Mouse (Mus musculus) CD8-positive naive resting alpha-beta T cell, adult 2 months (primary cell): ENCODE results near the gene Cebpzos.

Experiments
- DNase-seq, 2 experiments: peaks; one replicate each; pipeline ENCODE4 v3.0.0; 2022; ENCODE audit warnings: low read depth in 2 of 2, low spot score in 2 of 2

The Cebpzos gene

GRCm38 (mm10) chr17:78916369-78916813 is at the start of gene Cebpzos:
Gene Cebpzos (plus strand): TSS chr17:78916500.
- peak; percentile 77 to 83 for DNase-seq

GRCm38 (mm10) chr17:78873886-78874285 is 42.4 kb upstream of the Cebpzos start:
- no peak for DNase-seq

- no peak for DNase-seq
Observed at GRCm38 (mm10) chr17:78881878-78882304, 34.4 kb upstream of the Cebpzos start.

- DNase-seq = peak; percentile 26 to 42
Observed at GRCm38 (mm10) chr17:78882401-78883112, 33.7 kb upstream of the Cebpzos start, which contains the start of gene Eif2ak2. Gene Eif2ak2 (minus strand): TSS chr17:78882573.

- DNase-seq = no peak
Observed at GRCm38 (mm10) chr17:78883291-78883690, 33.0 kb upstream of the Cebpzos start.

DNA sequence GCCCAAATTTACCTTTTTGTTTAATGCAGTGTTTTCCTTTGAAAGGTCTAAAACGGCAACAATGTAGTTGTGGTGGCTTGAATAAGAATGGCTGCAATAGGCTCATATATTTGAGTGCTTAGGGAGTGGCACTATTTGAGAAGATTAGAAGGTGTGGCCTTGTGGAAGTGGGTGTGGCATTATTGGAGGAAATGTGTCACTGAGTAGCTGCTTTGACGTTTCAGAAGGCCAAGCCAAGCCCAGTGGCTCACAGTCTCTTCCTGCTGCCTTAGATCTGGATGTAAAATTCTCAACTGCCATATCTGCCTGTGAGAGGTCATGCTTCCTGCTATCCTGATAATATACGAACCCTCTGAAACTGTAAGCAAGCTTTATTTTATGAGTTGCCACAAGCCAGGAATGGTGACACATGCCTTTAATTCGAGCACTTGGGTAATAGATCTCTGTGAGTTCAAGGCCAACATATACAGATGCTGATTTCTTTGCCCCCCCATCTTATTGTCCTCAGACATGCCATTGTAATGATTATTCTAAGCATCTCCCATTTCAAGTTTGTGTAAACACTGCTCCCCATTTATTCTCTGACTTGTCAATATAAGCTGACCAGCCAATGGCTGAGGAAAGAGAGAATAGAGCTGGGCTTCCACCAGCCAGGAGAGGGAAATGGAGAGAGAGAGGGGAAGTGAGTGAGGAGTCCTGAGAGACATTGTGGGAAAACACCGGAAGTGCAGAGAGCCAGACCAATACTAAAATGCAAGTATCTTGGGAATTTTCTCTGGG is 30.8 kb upstream of the Cebpzos start:
- no peak for DNase-seq

GRCm38 (mm10) chr17:78888554-78888953 is 27.7 kb upstream of the Cebpzos start:
- DNase-seq = no peak

- no peak for DNase-seq
Observed at GRCm38 (mm10) chr17:78889184-78889583, 27.1 kb upstream of the Cebpzos start.

- no peak for DNase-seq
Observed at GRCm38 (mm10) chr17:78891020-78891419, 25.3 kb upstream of the Cebpzos start.

DNA sequence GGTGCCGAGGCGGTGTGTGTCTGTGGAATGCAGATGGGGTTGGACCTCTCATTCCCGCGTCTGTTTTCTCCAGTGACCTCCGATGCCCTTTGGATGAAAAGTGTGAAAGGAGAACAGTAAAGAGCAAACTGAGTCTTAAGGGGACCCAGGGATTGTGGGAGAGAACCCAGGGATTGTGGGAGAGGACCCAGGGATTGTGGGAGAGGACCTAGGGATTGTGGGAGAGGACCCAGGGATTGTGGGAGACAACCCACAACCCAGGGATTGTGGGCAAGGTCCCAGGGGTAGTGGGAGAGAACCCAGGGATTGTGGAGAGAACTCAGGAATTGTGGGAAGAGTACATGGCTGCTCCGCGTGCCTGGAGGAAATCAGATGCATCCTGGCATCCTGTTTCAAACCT is 21.3 kb upstream of the Cebpzos start:
- DNase-seq = no peak

GRCm38 (mm10) chr17:78895394-78895793 is 20.9 kb upstream of the Cebpzos start:
- DNase-seq = no peak

GRCm38 (mm10) chr17:78903158-78903557 is 13.1 kb upstream of the Cebpzos start:
- no peak for DNase-seq

DNA sequence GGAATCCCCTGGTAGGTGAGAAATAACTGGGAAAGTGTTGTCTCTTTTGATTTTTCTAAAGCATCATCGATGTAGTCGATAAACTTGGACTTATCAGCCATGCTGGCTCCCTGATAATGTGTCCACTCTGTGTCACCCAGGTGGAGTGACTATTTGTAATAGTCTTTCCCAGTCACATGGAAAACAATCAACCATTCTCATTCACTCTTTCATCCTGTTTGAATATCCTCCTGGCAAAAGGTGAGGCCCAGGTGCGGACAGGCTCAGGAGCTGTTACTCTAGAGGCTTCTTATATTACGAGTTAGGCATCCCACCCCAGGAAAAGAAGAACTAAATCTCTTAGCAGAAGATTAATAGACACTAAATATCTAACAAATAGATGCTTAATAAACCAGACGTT is 9.4 kb upstream of the Cebpzos start, which contains the start of gene Sult6b1:
Gene Sult6b1 (minus strand): TSS at position 101 of the 400 bp plus-strand sequence.
- DNase-seq = no peak

DNA sequence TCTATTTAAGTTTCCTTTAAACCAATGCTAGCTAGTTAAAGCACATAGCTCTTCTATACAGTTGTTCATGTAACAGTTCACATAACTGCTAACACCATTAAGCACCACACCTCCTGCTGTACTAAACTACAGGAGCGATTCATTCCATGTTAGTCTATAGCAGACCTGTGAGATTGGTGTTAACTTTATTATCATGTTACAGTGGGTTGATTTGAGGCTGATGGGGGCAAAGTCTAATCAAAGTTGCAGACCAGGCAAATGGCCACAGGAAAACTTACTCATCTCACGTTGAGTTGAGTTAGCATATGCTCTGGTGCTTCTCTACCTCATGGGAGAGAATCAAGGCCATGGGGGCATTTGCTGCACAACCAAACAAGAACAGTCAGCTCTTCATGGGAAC is 6.9 kb upstream of the Cebpzos start:
- no peak for DNase-seq

DNA sequence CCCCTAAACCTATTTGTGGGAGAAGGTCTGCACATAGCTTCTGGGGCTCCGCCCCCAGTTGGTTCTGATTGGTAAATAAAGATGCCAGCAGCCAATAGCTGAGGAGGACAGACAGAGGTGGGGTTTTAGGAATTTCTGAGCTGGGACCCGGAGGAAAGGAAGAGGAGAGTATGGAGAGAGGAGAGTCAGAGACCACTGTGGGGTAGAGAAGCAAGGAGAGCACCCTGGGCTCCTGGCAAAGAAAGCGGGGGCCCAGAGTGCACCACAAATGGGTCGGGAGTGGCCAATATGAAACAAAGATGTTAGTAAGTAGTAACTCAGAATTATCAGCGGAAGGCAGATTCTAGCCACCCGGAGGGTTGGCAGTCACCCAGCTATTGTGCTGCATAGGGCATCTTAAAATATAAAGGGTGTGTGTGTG is 3.4 kb upstream of the Cebpzos start:
- DNase-seq = no peak

GRCm38 (mm10) chr17:78913921-78914320 is 2.4 kb upstream of the Cebpzos start:
- no peak for DNase-seq

DNA sequence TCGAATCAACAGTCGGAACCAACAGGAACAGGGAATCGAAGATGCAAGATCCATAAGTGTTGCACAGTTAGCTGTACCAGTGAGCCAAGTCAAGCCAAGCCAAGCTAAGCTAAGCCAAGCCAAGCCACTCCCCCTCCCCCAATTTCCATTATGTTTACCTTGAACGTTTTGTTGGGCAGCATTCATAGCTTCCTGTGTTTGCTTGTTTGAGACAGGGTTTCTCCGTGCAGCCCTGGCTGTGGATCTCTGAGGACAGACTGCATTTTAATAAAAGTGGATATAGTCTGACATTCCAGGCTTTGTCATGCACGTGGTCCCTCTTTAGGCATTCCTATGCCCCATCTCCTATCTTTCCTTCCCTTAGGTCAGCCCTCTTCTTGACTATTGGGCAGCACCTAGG is 528 bp upstream of the Cebpzos start:
- no peak for DNase-seq

DNA sequence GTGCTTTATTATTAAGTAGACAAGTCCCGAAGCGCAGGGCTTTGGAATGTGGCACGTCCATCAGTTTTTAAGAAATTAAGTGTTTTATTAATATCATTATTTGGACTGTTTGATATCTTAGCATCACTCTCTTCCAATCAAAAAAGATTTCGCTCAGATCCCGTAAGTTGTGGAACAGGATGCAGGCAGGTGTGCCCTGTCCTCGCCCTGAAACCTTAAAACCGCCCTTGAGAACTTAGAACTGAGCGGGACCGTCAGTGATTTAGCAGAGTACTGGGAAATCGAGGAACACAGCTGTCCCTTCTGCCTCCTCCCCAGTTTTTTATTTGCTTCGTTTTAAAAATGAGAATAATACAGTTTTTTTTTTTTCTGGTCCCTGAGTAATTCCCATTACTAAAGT is 599 bp downstream of the Cebpzos start:
- DNase-seq = no peak

DNA sequence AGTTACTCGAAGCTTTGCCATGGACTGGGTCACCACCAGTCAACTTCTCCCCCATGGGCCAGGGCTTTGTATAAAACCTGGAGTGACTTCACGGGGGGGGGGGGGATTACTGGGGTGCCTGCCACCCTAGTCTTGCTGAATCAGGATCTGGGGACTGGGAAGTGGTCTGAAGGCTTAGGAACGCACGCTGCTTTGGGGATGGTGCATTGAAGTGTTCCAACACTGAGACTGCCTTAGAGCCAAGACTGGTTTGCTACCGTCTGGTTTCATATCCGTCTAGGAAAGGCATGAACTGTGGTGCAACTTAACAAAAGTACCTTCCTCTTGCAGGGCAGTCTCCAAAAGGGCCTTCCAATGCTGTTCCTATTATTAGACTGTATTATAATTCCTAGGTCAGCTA is 1.4 kb downstream of the Cebpzos start:
- no peak for DNase-seq

DNA sequence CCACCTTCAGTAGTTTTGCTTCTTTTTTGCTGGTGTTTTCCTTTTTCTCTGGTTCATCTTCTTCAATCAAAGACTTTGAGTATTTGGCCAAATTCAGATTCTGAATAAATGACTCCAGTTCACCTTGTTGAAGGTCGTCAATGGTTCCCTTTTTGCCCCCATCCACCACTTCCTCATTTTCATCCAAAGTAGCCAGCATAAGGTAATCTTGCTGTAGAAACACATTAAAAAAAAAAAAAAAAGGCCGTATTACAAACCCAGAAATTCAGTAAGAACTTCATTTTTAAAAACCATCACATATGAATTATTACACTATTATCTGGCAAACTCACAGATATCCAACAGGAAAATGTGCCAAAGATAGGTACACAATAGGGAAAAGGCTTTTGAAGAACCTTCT is 19.6 kb downstream of the Cebpzos start:
- DNase-seq = no peak

DNA sequence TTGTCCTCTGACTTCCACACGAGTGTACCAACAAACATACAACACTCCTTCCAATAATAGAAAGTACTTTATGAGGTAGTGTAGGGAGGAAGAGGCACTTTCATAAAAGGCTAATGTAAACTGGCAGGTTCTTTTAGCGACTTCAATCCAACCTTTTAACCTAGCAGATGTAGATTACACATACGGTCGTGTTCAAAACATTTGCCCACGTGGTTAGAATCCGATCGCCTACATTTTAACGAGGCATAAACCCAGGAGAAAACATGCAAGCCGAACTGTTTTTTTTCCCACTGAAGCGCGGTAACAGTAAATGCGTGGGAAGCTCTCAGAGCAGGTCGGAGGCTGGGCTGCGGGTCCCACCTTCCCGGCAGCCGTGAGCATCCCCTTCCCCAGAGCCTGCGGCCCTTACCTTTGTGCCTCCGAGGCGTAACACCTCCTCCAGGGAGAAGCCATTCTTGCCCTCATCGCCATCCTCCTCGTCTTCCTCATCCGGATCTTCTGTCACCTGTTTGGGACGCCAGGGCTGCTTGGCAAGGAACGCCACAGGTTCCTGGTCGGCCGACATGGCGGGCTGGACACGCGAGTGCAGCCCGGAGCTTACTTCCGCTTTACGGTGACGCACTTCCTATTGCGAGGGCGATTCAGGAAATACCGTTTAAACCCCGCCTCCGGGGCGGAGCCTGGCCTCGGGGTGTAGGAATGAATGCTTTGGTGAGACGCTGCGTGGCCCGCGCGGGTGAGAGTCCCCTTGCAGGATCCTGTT is 20.3 kb downstream of the Cebpzos start, which contains the start of the genes Cebpz and Ndufaf7:
Gene Cebpz (minus strand): TSS at position 601 of the 763 bp plus-strand sequence.
Gene Ndufaf7 (plus strand): TSS at position 671 of the 763 bp plus-strand sequence.
- peak; percentile 94 to 97 for DNase-seq
